Mouse (Mus musculus): Measurements from ENCODE around the gene Selenos. TPM values are rescaled to one million over a fixed set of nuclear protein-coding genes. Genes with fewer than 3 reads are reported as not detected.

Selenos gene
- total and polyA plus RNA-seq, 3 experiments, result 30.0 to 51.9 (median 51.6) TPM

DNA sequence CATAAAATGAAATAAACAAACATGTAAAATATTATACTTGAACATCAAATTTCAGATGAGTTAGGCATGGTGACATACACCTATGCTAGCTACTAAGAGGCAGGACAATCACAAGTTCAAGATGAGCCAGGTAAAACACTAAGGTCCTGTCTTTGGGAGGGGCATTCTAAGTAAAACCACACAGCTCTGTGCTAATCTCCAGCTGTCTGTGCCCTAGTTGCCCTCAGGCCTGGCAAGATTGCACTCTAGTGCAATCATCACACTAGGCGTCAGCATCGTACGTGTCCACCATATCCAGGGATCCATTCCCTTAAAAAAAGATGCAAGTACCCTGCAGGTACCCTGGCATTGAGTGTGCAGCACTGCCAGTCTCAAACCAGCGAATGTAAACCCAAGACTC lies 57.9 kb downstream of the Selenos start:
- no peaks in the 10 kb centered on the region for H3K9me3 ChIP-seq (replicated peaks)
- H3K4me1 ChIP-seq (ENCODE audit: insufficient read depth, low read depth, low read length), result peaks cover 46% of the 10 kb centered on the region
- peaks cover 30% of the 10 kb centered on the region for H3K36me3 ChIP-seq (replicated peaks)
- DNase-seq (ENCODE audit: low spot score) (no peak), ATAC-seq (ENCODE audit: extremely low read depth, insufficient number of reproducible peaks, low FRiP score, poor library complexity, severe bottlenecking) (no peak)
- TF ChIP-seq GATA1 (IDR thresholded peaks at IDR 0.05; ENCODE audit: borderline replicate concordance, low read length) (no peak), TAL1 (conservative IDR thresholded peaks at IDR 0.05; ENCODE audit: low read depth, low read length) (no peak), CTCF (IDR thresholded peaks at IDR 0.05; ENCODE audit: low read depth, low read length) (no peak), POLR2AphosphoS5 (IDR thresholded peaks at IDR 0.05; ENCODE audit: insufficient replicate concordance, low read depth, low read length) (no peak), GATA2 (IDR thresholded peaks at IDR 0.05; ENCODE audit: borderline replicate concordance, low read depth, low read length) (no peak)
- no peak overlapping the region for H3K4me3 ChIP-seq (ENCODE audit: low read depth, low read length)
- no peaks in the 10 kb centered on the region for H3K27me3 ChIP-seq (ENCODE audit: insufficient read depth, low read length)

DNA sequence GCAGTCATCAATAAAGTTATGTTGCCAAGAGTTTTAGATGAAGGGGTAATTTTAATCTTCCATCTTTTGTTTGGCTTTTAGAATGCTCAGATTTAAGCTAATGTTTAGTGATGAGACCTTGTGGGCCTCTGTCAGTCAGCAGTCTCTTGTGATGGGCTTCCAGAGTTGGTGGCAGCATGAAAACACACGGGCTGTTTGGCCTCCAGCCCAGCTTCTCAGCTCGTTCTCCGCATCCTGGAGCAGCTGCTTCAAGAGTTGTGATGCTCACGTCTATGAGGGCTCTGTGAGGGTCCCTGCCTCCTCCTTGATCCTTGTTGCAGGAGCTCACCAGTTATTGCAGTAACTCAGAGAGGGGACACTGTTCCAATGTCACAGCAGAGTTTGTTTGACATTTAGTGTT lies 58.9 kb downstream of the Selenos start:
- H3K4me1 ChIP-seq (ENCODE audit: insufficient read depth, low read depth, low read length), result peaks cover 45% of the 10 kb centered on the region
- H3K36me3 ChIP-seq (replicated peaks), result peaks cover 36% of the 10 kb centered on the region
- ATAC-seq (ENCODE audit: extremely low read depth, insufficient number of reproducible peaks, low FRiP score, poor library complexity, severe bottlenecking), result no peak

DNA sequence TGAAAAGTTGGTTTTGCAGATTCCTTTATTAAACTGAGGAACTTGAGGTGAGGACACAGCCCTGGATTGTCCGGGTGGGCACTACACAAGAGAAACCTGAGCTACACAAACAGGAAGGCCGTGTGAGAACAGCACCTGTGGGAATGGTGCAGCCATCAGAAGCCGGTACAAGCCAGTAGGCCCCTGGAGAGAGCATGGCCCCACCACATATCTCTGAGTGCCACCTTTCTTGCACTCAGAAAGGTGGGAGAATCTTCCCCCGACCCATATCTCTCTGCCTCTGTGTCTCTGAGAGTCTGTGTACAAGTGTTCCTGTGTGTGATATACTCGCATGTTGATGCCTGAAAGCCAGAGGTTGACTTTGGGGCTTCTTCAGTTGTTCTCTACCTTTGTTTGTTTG lies 59.4 kb downstream of the Selenos start:
- TF ChIP-seq POLR2AphosphoS5 (IDR thresholded peaks at IDR 0.05; ENCODE audit: insufficient replicate concordance, low read depth, low read length), result no peak
- TF ChIP-seq TAL1 (conservative IDR thresholded peaks at IDR 0.05; ENCODE audit: low read depth, low read length), result no peak
- no peak for TF ChIP-seq GATA1 (IDR thresholded peaks at IDR 0.05; ENCODE audit: borderline replicate concordance, low read length)
- TF ChIP-seq GATA2 (IDR thresholded peaks at IDR 0.05; ENCODE audit: borderline replicate concordance, low read depth, low read length), result no peak
- no peak for TF ChIP-seq CTCF (IDR thresholded peaks at IDR 0.05; ENCODE audit: low read depth, low read length)
- H3K9me3 ChIP-seq (replicated peaks), result no peaks in the 10 kb centered on the region
- DNase-seq (ENCODE audit: low spot score) (no peak), ATAC-seq (ENCODE audit: extremely low read depth, insufficient number of reproducible peaks, low FRiP score, poor library complexity, severe bottlenecking) (no peak)
- no peaks in the 10 kb centered on the region for H3K27me3 ChIP-seq (ENCODE audit: insufficient read depth, low read length)
- peaks cover 39% of the 10 kb centered on the region for H3K36me3 ChIP-seq (replicated peaks)
- H3K4me1 ChIP-seq (ENCODE audit: insufficient read depth, low read depth, low read length), result peaks cover 47% of the 10 kb centered on the region
- no peak overlapping the region for H3K4me3 ChIP-seq (ENCODE audit: low read depth, low read length)

More for the DNA sequence above, 58.9 kb downstream of the Selenos start:
- Histone ChIP-seq H3K9me3 (replicated peaks) (no peaks in the 10 kb centered on the region), H3K27me3 (ENCODE audit: insufficient read depth, low read length) (no peaks in the 10 kb centered on the region), H3K4me3 (ENCODE audit: low read depth, low read length) (no peak overlapping the region)
- no peak for TF ChIP-seq POLR2AphosphoS5 (IDR thresholded peaks at IDR 0.05; ENCODE audit: insufficient replicate concordance, low read depth, low read length)
- TF ChIP-seq CTCF (IDR thresholded peaks at IDR 0.05; ENCODE audit: low read depth, low read length), result no peak
- no peak for TF ChIP-seq TAL1 (conservative IDR thresholded peaks at IDR 0.05; ENCODE audit: low read depth, low read length)
- DNase-seq (ENCODE audit: low spot score), result no peak

Other genes with a start within 250 kb of the Selenos start
- not detected in 2 replicates for gene Pcsk6, start 217.9 kb upstream of the Selenos start, total RNA-seq (2014; fragmentation: Nextera tagmentation)
- gene Pcsk6, start 217.9 kb upstream of the Selenos start, total RNA-seq (2017), result 0.05 and 0.12 TPM in 2 replicates
- not detected in 2 replicates for gene Pcsk6, start 217.9 kb upstream of the Selenos start, polyA plus RNA-seq (2012)
- not detected in 2 replicates for gene Gm45213, start 36.0 kb upstream of the Selenos start, total RNA-seq (2014; fragmentation: Nextera tagmentation)
- gene Gm45213, start 36.0 kb upstream of the Selenos start, total RNA-seq (2017), result not detected in 2 replicates
- gene Gm45213, start 36.0 kb upstream of the Selenos start, polyA plus RNA-seq (2012), result not detected in 2 replicates
- 92.9 and 116 TPM in 2 replicates for gene Snrpa1, start 20.6 kb upstream of the Selenos start, total RNA-seq (2014; fragmentation: Nextera tagmentation)
- 157 and 167 TPM in 2 replicates for gene Snrpa1, start 20.6 kb upstream of the Selenos start, total RNA-seq (2017)
- gene Snrpa1, start 20.6 kb upstream of the Selenos start, polyA plus RNA-seq (2012), result 130 and 151 TPM in 2 replicates
- 4.6 and 6.1 TPM in 2 replicates for gene Chsy1, start 29.9 kb downstream of the Selenos start, total RNA-seq (2014; fragmentation: Nextera tagmentation)
- gene Chsy1, start 29.9 kb downstream of the Selenos start, total RNA-seq (2017), result 7.1 and 7.3 TPM in 2 replicates
- gene Chsy1, start 29.9 kb downstream of the Selenos start, polyA plus RNA-seq (2012), result 2.0 and 2.4 TPM in 2 replicates

Data from G1E (cell line).